Mouse (Mus musculus): ENCODE results near the gene Cd47.

GRCm38 (mm10) chr16:49936793-49937192, 136.5 kb downstream of the Cd47 start:
- TF ChIP-seq CTCF (IDR thresholded peaks at IDR 0.05), result no peak
- TF ChIP-seq POLR2A (IDR thresholded peaks at IDR 0.05; ENCODE audit: insufficient read depth, low read depth, low read length), result no peak
- no peak for TF ChIP-seq EP300 (IDR thresholded peaks at IDR 0.05; ENCODE audit: insufficient read depth, low read depth, low read length)
